Mouse (Mus musculus): ENCODE measurements around the gene Mesp2. TPM values are rescaled to one million over a fixed set of nuclear protein-coding genes. Genes with fewer than 3 reads are reported as not detected.

Mesp2 gene
- polyA plus RNA-seq, 1 experiment from 2014 or later = 1.1 TPM

GRCm38 (mm10) chr7:79799506-79799905, 11.0 kb upstream of the Mesp2 start:
- Histone ChIP-seq H3K9ac (ENCODE audit: low read length) (no peak overlapping the region), H3K27ac (ENCODE audit: low read depth) (no peak overlapping the region), H3K9me3 (ENCODE audit: control insufficient read depth, low read length) (no peaks in the 10 kb centered on the region), H3K27me3 (replicated peaks; ENCODE audit: control insufficient read depth, insufficient read depth, low read length) (peaks cover 10% of the 10 kb centered on the region), H3K36me3 (ENCODE audit: control insufficient read depth, insufficient read depth, low read length) (no peaks in the 10 kb centered on the region), H3K4me1 (replicated peaks; ENCODE audit: control insufficient read depth, insufficient read depth, low read length) (no peaks in the 10 kb centered on the region), H3K4me3 (ENCODE audit: low read depth, low read length) (no peak overlapping the region), H3K4me2 (ENCODE audit: low read length) (no peak overlapping the region)
- 70% methylated on average over 6 of the region's 6 CpGs for WGBS
- ATAC-seq (replicated peaks; ENCODE audit: low FRiP score, low TSS enrichment, low read depth) = no peak
- DNase-seq (ENCODE audit: low spot score) = no peak

GRCm38 (mm10) chr7:79800336-79800735, 10.2 kb upstream of the Mesp2 start:
- H3K36me3 ChIP-seq (ENCODE audit: control insufficient read depth, insufficient read depth, low read length) = no peaks in the 10 kb centered on the region
- ATAC-seq (replicated peaks; ENCODE audit: low FRiP score, low TSS enrichment, low read depth) = no peak

GRCm38 (mm10) chr7:79801391-79801790, 9.1 kb upstream of the Mesp2 start:
- Histone ChIP-seq H3K9ac (ENCODE audit: low read length) (no peak overlapping the region), H3K36me3 (ENCODE audit: control insufficient read depth, insufficient read depth, low read length) (no peaks in the 10 kb centered on the region), H3K4me1 (replicated peaks; ENCODE audit: control insufficient read depth, insufficient read depth, low read length) (no peaks in the 10 kb centered on the region), H3K4me3 (ENCODE audit: low read depth, low read length) (no peak overlapping the region), H3K27ac (ENCODE audit: low read depth) (no peak overlapping the region), H3K4me2 (ENCODE audit: low read length) (no peak overlapping the region), H3K27me3 (replicated peaks; ENCODE audit: control insufficient read depth, insufficient read depth, low read length) (no peaks in the 10 kb centered on the region), H3K9me3 (ENCODE audit: control insufficient read depth, low read length) (no peaks in the 10 kb centered on the region)
- WGBS = 72% methylated on average over 11 of the region's 11 CpGs
- DNase-seq (ENCODE audit: low spot score) = no peak
- no peak for ATAC-seq (replicated peaks; ENCODE audit: low FRiP score, low TSS enrichment, low read depth)

More at GRCm38 (mm10) chr7:79800336-79800735, 10.2 kb upstream of the Mesp2 start:
- no peaks in the 10 kb centered on the region for H3K4me1 ChIP-seq (replicated peaks; ENCODE audit: control insufficient read depth, insufficient read depth, low read length)
- WGBS = 78% methylated on average over 4 of the region's 4 CpGs
- 0 out of 2 replicates have a peak, but pooled peaks cover 2% of the 10 kb centered on the region for H3K27me3 ChIP-seq (replicated peaks; ENCODE audit: control insufficient read depth, insufficient read depth, low read length)
- H3K9me3 ChIP-seq (ENCODE audit: control insufficient read depth, low read length) = no peaks in the 10 kb centered on the region
- H3K9ac ChIP-seq (ENCODE audit: low read length) = no peak overlapping the region
- DNase-seq (ENCODE audit: low spot score) = no peak
- no peak overlapping the region for H3K4me2 ChIP-seq (ENCODE audit: low read length)
- no peak overlapping the region for H3K4me3 ChIP-seq (ENCODE audit: low read depth, low read length)
- no peak overlapping the region for H3K27ac ChIP-seq (ENCODE audit: low read depth)

GRCm38 (mm10) chr7:79802037-79802436, 8.5 kb upstream of the Mesp2 start:
- Histone ChIP-seq H3K9ac (ENCODE audit: low read length) (no peak overlapping the region), H3K9me3 (ENCODE audit: control insufficient read depth, low read length) (no peaks in the 10 kb centered on the region), H3K36me3 (ENCODE audit: control insufficient read depth, insufficient read depth, low read length) (no peaks in the 10 kb centered on the region), H3K4me1 (replicated peaks; ENCODE audit: control insufficient read depth, insufficient read depth, low read length) (no peaks in the 10 kb centered on the region), H3K4me2 (ENCODE audit: low read length) (no peak overlapping the region), H3K27ac (ENCODE audit: low read depth) (no peak overlapping the region), H3K27me3 (replicated peaks; ENCODE audit: control insufficient read depth, insufficient read depth, low read length) (no peaks in the 10 kb centered on the region), H3K4me3 (ENCODE audit: low read depth, low read length) (no peak overlapping the region)
- ATAC-seq (replicated peaks; ENCODE audit: low FRiP score, low TSS enrichment, low read depth) (no peak), DNase-seq (ENCODE audit: low spot score) (no peak)
- 64% methylated on average over 5 of the region's 5 CpGs for WGBS

- Histone ChIP-seq H3K9me3 (ENCODE audit: control insufficient read depth, low read length) (no peaks in the 10 kb centered on the region), H3K36me3 (ENCODE audit: control insufficient read depth, insufficient read depth, low read length) (no peaks in the 10 kb centered on the region), H3K4me2 (ENCODE audit: low read length) (no peak overlapping the region), H3K4me3 (ENCODE audit: low read depth, low read length) (no peak overlapping the region), H3K27ac (ENCODE audit: low read depth) (no peak overlapping the region), H3K9ac (ENCODE audit: low read length) (no peak overlapping the region), H3K4me1 (replicated peaks; ENCODE audit: control insufficient read depth, insufficient read depth, low read length) (no peaks in the 10 kb centered on the region), H3K27me3 (replicated peaks; ENCODE audit: control insufficient read depth, insufficient read depth, low read length) (no peaks in the 10 kb centered on the region)
- ATAC-seq (replicated peaks; ENCODE audit: low FRiP score, low TSS enrichment, low read depth) (no peak), DNase-seq (ENCODE audit: low spot score) (no peak)
- 59% methylated on average over 2 of the region's 2 CpGs for WGBS
These were observed 6.6 kb upstream of the Mesp2 start for GRCm38 (mm10) chr7:79803887-79804286.

GRCm38 (mm10) chr7:79808561-79808960, 2.0 kb upstream of the Mesp2 start:
- H3K4me2 ChIP-seq (ENCODE audit: low read length) = no peak overlapping the region
- no peaks in the 10 kb centered on the region for H3K9me3 ChIP-seq (ENCODE audit: control insufficient read depth, low read length)
- ATAC-seq (replicated peaks; ENCODE audit: low FRiP score, low TSS enrichment, low read depth) = no peak
- H3K27ac ChIP-seq (ENCODE audit: low read depth) = no peak overlapping the region
- no peaks in the 10 kb centered on the region for H3K4me1 ChIP-seq (replicated peaks; ENCODE audit: control insufficient read depth, insufficient read depth, low read length)
- peaks cover 20% of the 10 kb centered on the region for H3K27me3 ChIP-seq (replicated peaks; ENCODE audit: control insufficient read depth, insufficient read depth, low read length)
- no peak overlapping the region for H3K9ac ChIP-seq (ENCODE audit: low read length)
- H3K36me3 ChIP-seq (ENCODE audit: control insufficient read depth, insufficient read depth, low read length) = no peaks in the 10 kb centered on the region
- H3K4me3 ChIP-seq (ENCODE audit: low read depth, low read length) = no peak overlapping the region
- WGBS = 82% methylated on average over 7 of the region's 7 CpGs
- DNase-seq (ENCODE audit: low spot score) = no peak

GRCm38 (mm10) chr7:79813409-79813808, 2.9 kb downstream of the Mesp2 start:
- WGBS = 76% methylated on average over 1 of the region's 1 CpGs
- no peak for ATAC-seq (replicated peaks; ENCODE audit: low FRiP score, low TSS enrichment, low read depth)
- no peak overlapping the region for H3K27ac ChIP-seq (ENCODE audit: low read depth)

GRCm38 (mm10) chr7:79818321-79818720, 7.8 kb downstream of the Mesp2 start:
- no peak overlapping the region for H3K27ac ChIP-seq (ENCODE audit: low read depth)
- no peak overlapping the region for H3K9ac ChIP-seq (ENCODE audit: low read length)
- no peak overlapping the region for H3K4me3 ChIP-seq (ENCODE audit: low read depth, low read length)
- no peaks in the 10 kb centered on the region for H3K9me3 ChIP-seq (ENCODE audit: control insufficient read depth, low read length)
- H3K4me2 ChIP-seq (ENCODE audit: low read length) = no peak overlapping the region
- 11% methylated on average over 6 of the region's 6 CpGs for WGBS
- H3K27me3 ChIP-seq (replicated peaks; ENCODE audit: control insufficient read depth, insufficient read depth, low read length) = 0 out of 2 replicates have a peak, but pooled peaks cover 4% of the 10 kb centered on the region
- H3K4me1 ChIP-seq (replicated peaks; ENCODE audit: control insufficient read depth, insufficient read depth, low read length) = 0 out of 2 replicates have a peak, but pooled peaks cover 3% of the 10 kb centered on the region
- ATAC-seq (replicated peaks; ENCODE audit: low FRiP score, low TSS enrichment, low read depth) (no peak), DNase-seq (ENCODE audit: low spot score) (no peak)
- no peaks in the 10 kb centered on the region for H3K36me3 ChIP-seq (ENCODE audit: control insufficient read depth, insufficient read depth, low read length)

More at GRCm38 (mm10) chr7:79813409-79813808, 2.9 kb downstream of the Mesp2 start:
- no peak for DNase-seq (ENCODE audit: low spot score)
- H3K36me3 ChIP-seq (ENCODE audit: control insufficient read depth, insufficient read depth, low read length) = no peaks in the 10 kb centered on the region
- H3K9ac ChIP-seq (ENCODE audit: low read length) = no peak overlapping the region
- no peak overlapping the region for H3K4me3 ChIP-seq (ENCODE audit: low read depth, low read length)
- no peaks in the 10 kb centered on the region for H3K4me1 ChIP-seq (replicated peaks; ENCODE audit: control insufficient read depth, insufficient read depth, low read length)
- H3K9me3 ChIP-seq (ENCODE audit: control insufficient read depth, low read length) = no peaks in the 10 kb centered on the region
- H3K27me3 ChIP-seq (replicated peaks; ENCODE audit: control insufficient read depth, insufficient read depth, low read length) = peaks cover 24% of the 10 kb centered on the region
- H3K4me2 ChIP-seq (ENCODE audit: low read length) = no peak overlapping the region

GRCm38 (mm10) chr7:79819515-79819914, 9.0 kb downstream of the Mesp2 start:
- Histone ChIP-seq H3K27ac (ENCODE audit: low read depth) (peak overlapping the region; percentile 36; the same call in 1 of the 2 replicates), H3K27me3 (replicated peaks; ENCODE audit: control insufficient read depth, insufficient read depth, low read length) (0 out of 2 replicates have a peak, but pooled peaks cover 4% of the 10 kb centered on the region), H3K4me1 (replicated peaks; ENCODE audit: control insufficient read depth, insufficient read depth, low read length) (0 out of 2 replicates have a peak, but pooled peaks cover 3% of the 10 kb centered on the region), H3K9ac (ENCODE audit: low read length) (no peak overlapping the region), H3K4me3 (ENCODE audit: low read depth, low read length) (no peak overlapping the region), H3K4me2 (ENCODE audit: low read length) (no peak overlapping the region), H3K9me3 (ENCODE audit: control insufficient read depth, low read length) (peaks cover under 1% of the 10 kb centered on the region; the same call in 1 of the 2 replicates), H3K36me3 (ENCODE audit: control insufficient read depth, insufficient read depth, low read length) (0 out of 2 replicates have a peak, but pooled peaks cover 3% of the 10 kb centered on the region)
- 28% methylated on average over 4 of the region's 4 CpGs for WGBS
- ATAC-seq (replicated peaks; ENCODE audit: low FRiP score, low TSS enrichment, low read depth) = peak; percentile 84
- DNase-seq (ENCODE audit: low spot score) = no peak
